Mouse (Mus musculus) myocyte (in vitro differentiated cells): ENCODE data around the gene Sned1.

Experiments used
- MAX ChIP-seq: IDR thresholded peaks from one replicate; pipeline ENCODE4 v1.6.1; 2011; ENCODE audit warnings: low read depth, mild to moderate bottlenecking, control low read depth
- POLR2A ChIP-seq: IDR thresholded peaks from one replicate; pipeline ENCODE4 v1.6.1; 2011; ENCODE audit warnings: low read depth, mild to moderate bottlenecking, control low read depth, moderate library complexity; ENCODE audit not compliant: insufficient read length
- USF1 ChIP-seq: IDR thresholded peaks from one replicate; pipeline ENCODE4 v1.6.1; 2011; ENCODE audit warnings: low read depth, mild to moderate bottlenecking, control low read depth, moderate library complexity

DNA sequence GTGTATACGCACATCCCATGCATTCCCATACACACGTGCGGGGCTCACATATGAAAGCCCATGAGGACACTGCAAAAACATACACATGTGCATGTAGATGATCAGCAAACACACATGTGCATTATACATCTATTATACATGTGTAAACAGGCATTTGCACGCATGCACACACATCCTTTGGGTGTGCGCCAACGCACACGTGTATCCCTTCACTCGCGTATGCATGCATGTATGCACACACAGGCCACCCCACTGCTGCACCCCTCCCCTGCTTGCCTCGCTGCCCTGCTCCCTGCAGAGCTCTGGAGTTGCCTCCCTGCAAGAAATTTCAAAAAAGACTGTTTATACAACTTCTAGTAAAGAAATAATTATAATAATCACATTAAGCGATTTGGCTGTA, 24.6 kb upstream of the Sned1 start:
- TF ChIP-seq POLR2A (no peak), MAX (no peak), USF1 (no peak)
